Mouse (Mus musculus): ENCODE data around the gene Hmgxb4. TPM values are rescaled to one million over a fixed set of nuclear protein-coding genes. Genes with fewer than 3 reads are reported as not detected.
A peak's percentile ranks its signal among the peaks of the same experiment; 100 is the strongest.
"Not testable (repeated sequence)": the region's sequence is repeated elsewhere in the genome, so short reads cannot be mapped to it uniquely, and the experiment has no call there.

Gene Hmgxb4
- 31.1 and 46.7 TPM in 2 replicates for polyA plus RNA-seq (2011; ENCODE audit: insufficient read length, low read depth, missing spikeins)

DNA sequence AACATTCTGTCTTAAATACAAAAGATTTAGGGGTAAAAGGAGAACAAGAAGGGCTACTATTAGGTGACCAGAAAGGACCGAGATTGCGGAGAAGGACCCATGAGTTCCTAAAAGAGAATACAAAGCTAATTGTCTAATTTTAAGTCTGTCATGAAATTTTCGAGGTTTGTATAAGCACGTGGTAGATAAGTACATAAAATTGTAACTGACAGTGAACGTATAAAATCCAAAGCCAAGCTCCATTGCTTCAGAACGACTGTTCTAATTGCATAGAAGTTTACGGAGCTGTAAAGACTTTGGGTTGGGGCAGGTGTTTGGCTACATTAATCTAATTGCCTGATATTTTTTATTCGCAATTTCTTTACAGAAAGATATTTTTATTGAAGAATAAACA is at the start of gene Hmgxb4:
TSS of gene Hmgxb4 (plus strand) at position 276 of the 394 bp plus-strand sequence.
- H3K4me1 ChIP-seq (ENCODE audit: control insufficient read depth, insufficient read depth, low read length) = peaks cover 5% of the 10 kb centered on the region; the same call in 1 of the 2 replicates
- H3K27ac ChIP-seq (ENCODE audit: insufficient read depth, low read length) = peak within 1 kb of the TSS; percentile 25; the same call in 1 of the 2 replicates
- peak within 1 kb of the TSS; percentile 98 for H3K4me3 ChIP-seq (ENCODE audit: insufficient read depth, low read length)
- no peak for TF ChIP-seq CTCF (IDR thresholded peaks at IDR 0.05; ENCODE audit: borderline replicate concordance, insufficient read depth, low read length)
- no peak for TF ChIP-seq POLR2A (IDR thresholded peaks at IDR 0.05; ENCODE audit: low read depth, low read length)

DNA sequence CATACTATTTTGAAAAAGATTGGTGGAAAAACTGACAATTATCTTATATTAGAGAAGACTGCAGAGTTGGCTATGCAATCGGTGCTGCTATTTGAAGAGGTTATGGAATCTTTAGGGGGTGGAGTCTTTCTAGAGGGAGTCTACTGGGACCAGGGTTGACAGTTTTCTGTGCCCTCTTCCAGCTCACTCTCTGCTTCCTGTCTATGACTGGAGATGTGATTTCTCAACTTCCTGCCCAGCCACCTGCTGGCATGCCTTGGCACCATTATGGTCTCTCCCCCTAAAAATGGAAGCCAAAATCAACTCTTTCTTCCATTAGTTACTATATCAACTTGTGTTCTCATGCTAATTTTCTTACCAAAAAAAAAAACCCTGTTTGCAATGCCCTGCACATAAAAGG is 43.7 kb upstream of the Hmgxb4 start:
- TF ChIP-seq CTCF (IDR thresholded peaks at IDR 0.05; ENCODE audit: borderline replicate concordance, insufficient read depth, low read length) (no peak), POLR2A (IDR thresholded peaks at IDR 0.05; ENCODE audit: low read depth, low read length) (no peak)
- Histone ChIP-seq H3K4me3 (ENCODE audit: insufficient read depth, low read length) (no peak overlapping the region), H3K27ac (ENCODE audit: insufficient read depth, low read length) (no peak overlapping the region), H3K4me1 (ENCODE audit: control insufficient read depth, insufficient read depth, low read length) (no peaks in the 10 kb centered on the region)

DNA sequence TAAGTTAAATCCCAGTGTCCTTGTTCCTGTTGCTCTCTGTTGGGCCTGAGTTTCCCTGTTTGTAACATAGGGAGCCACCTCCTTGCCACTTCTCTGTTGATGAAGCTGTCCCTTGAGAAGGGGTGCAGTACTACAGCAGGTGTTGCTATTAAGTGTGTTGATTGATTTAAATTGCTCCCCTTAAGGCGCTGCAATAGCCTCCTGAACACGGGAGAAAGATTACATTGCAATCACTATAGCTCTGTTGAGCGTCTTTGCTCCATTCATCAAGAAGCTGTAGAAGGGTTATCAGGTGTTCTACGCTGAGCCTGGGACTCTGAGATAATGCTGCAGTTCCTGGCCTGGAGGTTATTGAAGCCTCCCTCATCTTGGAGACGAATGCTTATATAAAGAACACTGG is 29.2 kb upstream of the Hmgxb4 start:
- TF ChIP-seq CTCF (IDR thresholded peaks at IDR 0.05; ENCODE audit: borderline replicate concordance, insufficient read depth, low read length) = no peak
- no peak for TF ChIP-seq POLR2A (IDR thresholded peaks at IDR 0.05; ENCODE audit: low read depth, low read length)
- Histone ChIP-seq H3K4me1 (ENCODE audit: control insufficient read depth, insufficient read depth, low read length) (no peaks in the 10 kb centered on the region), H3K27ac (ENCODE audit: insufficient read depth, low read length) (no peak overlapping the region), H3K4me3 (ENCODE audit: insufficient read depth, low read length) (no peak overlapping the region)

DNA sequence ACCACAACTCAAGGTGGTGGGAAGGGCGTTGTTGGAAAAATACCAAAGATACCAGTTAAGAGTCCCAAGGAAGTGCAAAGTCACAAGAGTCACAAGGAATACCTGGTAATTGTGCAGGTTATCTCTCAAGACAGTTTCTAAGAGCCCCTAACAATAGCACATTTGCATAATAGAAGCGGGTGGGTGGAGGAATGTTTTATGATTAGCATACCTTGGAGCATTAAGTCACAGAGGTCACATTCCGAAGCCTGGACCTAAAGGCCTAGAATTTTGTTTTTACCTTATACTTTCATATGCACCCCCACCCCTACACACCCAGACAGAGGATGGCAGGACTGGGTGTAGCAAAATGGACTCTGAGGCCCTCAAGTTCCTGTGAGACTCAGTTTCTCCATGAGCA is 22.9 kb upstream of the Hmgxb4 start:
- H3K4me1 ChIP-seq (ENCODE audit: control insufficient read depth, insufficient read depth, low read length); H3K27ac ChIP-seq (ENCODE audit: insufficient read depth, low read length); H3K4me3 ChIP-seq (ENCODE audit: insufficient read depth, low read length): not testable (repeated sequence)

DNA sequence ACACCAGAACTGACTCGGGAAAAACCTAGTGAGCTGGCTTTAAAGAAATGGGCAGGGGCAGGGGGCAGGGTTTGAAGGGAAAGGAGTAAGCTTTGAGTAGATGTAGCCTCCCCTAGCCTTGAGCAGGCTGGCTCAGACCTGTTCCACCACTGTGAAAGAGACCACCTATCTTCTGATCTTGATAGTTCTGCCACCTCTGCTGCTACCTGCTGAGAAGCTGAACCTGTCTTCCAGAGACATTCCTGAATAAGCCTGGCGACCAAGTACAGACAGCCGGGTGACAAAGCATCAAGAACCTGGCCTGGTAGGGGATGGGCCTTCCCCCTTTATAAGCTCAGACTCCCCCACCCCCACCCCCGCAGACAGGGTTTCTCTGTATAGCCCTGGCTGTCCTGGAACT is 21.5 kb upstream of the Hmgxb4 start:
- H3K4me1 ChIP-seq (ENCODE audit: control insufficient read depth, insufficient read depth, low read length) = no peaks in the 10 kb centered on the region
- H3K4me3 ChIP-seq (ENCODE audit: insufficient read depth, low read length) = no peak overlapping the region
- no peak for TF ChIP-seq CTCF (IDR thresholded peaks at IDR 0.05; ENCODE audit: borderline replicate concordance, insufficient read depth, low read length)
- TF ChIP-seq POLR2A (IDR thresholded peaks at IDR 0.05; ENCODE audit: low read depth, low read length) = no peak
- no peak overlapping the region for H3K27ac ChIP-seq (ENCODE audit: insufficient read depth, low read length)

DNA sequence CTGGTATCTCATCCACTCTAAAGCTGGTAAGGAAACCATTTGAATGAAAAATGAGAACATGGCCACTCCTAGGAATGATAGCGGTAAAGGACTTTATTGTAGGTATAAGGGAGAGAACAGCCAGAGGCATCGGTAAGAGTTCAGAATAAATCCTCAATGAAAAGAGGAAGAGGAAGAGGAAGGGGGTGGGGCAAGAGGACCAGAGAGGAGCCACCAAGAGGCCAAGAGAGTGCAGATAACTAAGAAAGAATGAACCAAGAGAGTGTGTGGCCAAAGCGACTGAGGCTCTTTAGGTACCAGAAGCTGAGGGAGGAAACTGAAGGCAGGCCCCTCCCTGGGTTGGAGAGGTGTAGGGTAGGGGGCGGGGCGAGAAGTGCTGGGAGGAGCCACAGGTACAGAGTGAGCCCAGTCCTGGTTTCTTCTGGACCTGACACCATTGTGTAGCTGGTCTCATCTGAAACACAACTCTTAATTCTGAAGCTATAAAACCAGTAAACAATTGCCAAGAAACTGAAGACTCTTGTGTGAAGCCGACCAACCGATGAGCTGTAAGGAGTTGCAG is 20.8 kb upstream of the Hmgxb4 start:
- Histone ChIP-seq H3K4me3 (ENCODE audit: insufficient read depth, low read length) (no peak overlapping the region), H3K4me1 (ENCODE audit: control insufficient read depth, insufficient read depth, low read length) (no peaks in the 10 kb centered on the region), H3K27ac (ENCODE audit: insufficient read depth, low read length) (no peak overlapping the region)
- TF ChIP-seq CTCF (IDR thresholded peaks at IDR 0.05; ENCODE audit: borderline replicate concordance, insufficient read depth, low read length) = no peak
- TF ChIP-seq POLR2A (IDR thresholded peaks at IDR 0.05; ENCODE audit: low read depth, low read length) = no peak

DNA sequence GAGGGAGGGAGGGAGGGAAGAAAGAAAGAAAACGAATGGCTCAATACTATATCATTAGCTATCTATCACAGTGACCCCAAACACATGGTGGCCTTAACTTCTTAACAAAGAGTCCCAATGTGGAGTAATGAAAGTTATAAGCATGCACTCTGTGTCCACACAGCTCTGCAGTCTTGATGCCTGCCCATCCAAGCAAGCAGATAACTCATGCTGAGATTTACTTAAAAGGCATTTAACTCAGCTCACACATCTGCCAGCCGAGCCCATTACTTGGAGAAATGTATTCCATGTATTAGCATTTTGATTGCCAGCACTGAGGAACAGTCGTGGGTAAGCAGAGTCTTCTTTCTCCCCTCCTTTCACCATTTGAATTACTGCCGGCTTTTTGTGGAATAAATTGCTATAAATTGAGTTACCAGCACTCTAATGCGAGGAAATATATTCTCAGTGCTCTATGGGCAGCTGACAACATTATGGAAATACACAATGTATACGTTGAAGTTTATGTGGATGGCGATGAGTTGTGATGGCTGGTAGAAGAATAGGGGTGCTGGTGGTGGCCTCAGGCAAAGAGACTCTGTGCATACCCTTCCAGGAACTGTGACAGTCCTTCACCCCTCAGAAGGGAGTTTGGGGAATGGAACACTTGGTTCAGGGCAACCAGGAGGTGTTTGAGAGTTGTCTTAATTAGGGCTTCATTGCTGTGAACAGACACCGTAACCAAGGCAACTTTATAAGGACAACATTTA is 19.9 kb upstream of the Hmgxb4 start:
- no peak overlapping the region for H3K4me3 ChIP-seq (ENCODE audit: insufficient read depth, low read length)
- H3K27ac ChIP-seq (ENCODE audit: insufficient read depth, low read length) = no peak overlapping the region
- TF ChIP-seq POLR2A (IDR thresholded peaks at IDR 0.05; ENCODE audit: low read depth, low read length) = no peak
- no peak for TF ChIP-seq CTCF (IDR thresholded peaks at IDR 0.05; ENCODE audit: borderline replicate concordance, insufficient read depth, low read length)
- no peaks in the 10 kb centered on the region for H3K4me1 ChIP-seq (ENCODE audit: control insufficient read depth, insufficient read depth, low read length)

DNA sequence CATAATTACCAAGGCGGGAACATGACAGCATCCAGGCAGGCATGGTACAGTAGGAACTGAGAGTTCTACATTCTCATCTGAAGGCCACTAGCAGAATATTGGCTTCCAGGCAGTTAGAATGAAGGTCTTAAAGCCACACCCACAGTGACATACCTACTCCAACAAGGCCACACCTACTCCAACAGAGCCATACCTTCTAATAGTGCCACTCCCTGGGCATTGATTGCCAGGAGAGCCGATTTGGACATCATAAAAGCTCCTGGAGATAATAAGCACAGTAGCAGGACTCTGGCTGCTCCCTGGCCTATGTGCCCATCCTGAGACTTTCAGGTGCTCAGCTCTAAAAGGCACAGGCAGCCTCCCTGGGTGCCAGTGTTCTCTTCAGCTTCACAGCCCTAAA is 19.3 kb upstream of the Hmgxb4 start:
- Histone ChIP-seq H3K4me3 (ENCODE audit: insufficient read depth, low read length) (no peak overlapping the region), H3K4me1 (ENCODE audit: control insufficient read depth, insufficient read depth, low read length) (no peaks in the 10 kb centered on the region), H3K27ac (ENCODE audit: insufficient read depth, low read length) (no peak overlapping the region)
- TF ChIP-seq POLR2A (IDR thresholded peaks at IDR 0.05; ENCODE audit: low read depth, low read length) = no peak
- TF ChIP-seq CTCF (IDR thresholded peaks at IDR 0.05; ENCODE audit: borderline replicate concordance, insufficient read depth, low read length) = no peak

DNA sequence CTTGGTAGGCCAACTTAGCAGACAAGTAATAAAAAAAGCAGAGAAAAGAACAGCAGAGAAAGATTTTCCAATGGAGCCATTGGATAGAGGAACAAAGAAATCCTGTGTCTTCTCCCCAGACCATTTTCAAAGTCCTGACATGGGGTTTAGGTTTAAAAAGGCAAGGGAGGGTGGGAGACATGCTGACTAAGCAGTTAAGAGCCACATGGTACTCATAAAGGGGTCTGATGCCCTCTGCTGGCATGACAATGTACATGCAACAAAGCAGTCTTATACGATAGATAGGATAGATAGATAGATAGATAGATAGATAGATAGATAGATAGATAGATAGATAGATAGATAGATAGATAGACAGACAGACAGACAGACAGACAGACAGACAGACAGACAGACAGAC is 15.7 kb upstream of the Hmgxb4 start:
- TF ChIP-seq CTCF (IDR thresholded peaks at IDR 0.05; ENCODE audit: borderline replicate concordance, insufficient read depth, low read length) (no peak), POLR2A (IDR thresholded peaks at IDR 0.05; ENCODE audit: low read depth, low read length) (no peak)
- no peak overlapping the region for H3K4me3 ChIP-seq (ENCODE audit: insufficient read depth, low read length)
- H3K4me1 ChIP-seq (ENCODE audit: control insufficient read depth, insufficient read depth, low read length) = no peaks in the 10 kb centered on the region

DNA sequence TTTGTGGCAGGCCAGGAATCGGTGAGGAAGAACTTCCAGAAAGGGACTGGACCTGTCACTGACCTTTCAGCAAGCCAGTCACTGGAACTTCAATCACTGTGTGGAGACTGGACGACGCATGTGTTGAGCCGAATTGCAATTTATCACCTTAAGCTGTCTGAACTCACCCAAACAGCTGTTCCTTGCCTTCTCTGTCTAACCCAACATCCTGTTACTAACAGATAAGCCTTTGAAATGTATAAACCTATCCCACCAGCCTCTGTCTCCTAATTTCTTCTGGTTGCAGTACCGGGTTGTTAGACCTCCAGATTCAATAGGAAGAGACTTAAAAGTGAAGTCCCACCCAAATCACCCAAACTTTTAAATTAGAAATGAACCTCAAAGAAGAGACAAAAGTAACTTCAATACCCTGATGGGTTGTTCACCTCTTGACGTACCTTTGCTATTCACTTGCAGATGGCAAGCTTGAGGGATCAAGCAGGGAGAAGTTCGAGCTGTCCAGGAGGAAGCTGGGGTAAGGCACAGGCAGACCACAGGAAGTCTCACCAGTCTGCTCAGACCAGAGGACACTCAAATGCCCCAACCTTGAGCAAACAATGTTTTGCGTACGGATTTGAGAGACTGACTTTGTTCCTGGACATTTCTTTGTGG is 13.0 kb upstream of the Hmgxb4 start:
- TF ChIP-seq POLR2A (IDR thresholded peaks at IDR 0.05; ENCODE audit: low read depth, low read length) (no peak), CTCF (IDR thresholded peaks at IDR 0.05; ENCODE audit: borderline replicate concordance, insufficient read depth, low read length) (no peak)
- Histone ChIP-seq H3K4me3 (ENCODE audit: insufficient read depth, low read length) (no peak overlapping the region), H3K27ac (ENCODE audit: insufficient read depth, low read length) (no peak overlapping the region), H3K4me1 (ENCODE audit: control insufficient read depth, insufficient read depth, low read length) (no peaks in the 10 kb centered on the region)

More for the DNA sequence above, 15.7 kb upstream of the Hmgxb4 start:
- no peak overlapping the region for H3K27ac ChIP-seq (ENCODE audit: insufficient read depth, low read length)
